Mouse (Mus musculus): Measurements from ENCODE around the gene Zfp638.
"Not testable (repeated sequence)": the region's sequence is repeated elsewhere in the genome, so short reads cannot be mapped to it uniquely, and the experiment has no call there.

Zfp638 gene

GRCm38 (mm10) chr6:84010303-84011225, 143.7 kb downstream of the Zfp638 start:
- no peak for DNase-seq

- DNase-seq: not testable (repeated sequence)
Observed at GRCm38 (mm10) chr6:84014961-84015683, 148.2 kb downstream of the Zfp638 start.

DNA sequence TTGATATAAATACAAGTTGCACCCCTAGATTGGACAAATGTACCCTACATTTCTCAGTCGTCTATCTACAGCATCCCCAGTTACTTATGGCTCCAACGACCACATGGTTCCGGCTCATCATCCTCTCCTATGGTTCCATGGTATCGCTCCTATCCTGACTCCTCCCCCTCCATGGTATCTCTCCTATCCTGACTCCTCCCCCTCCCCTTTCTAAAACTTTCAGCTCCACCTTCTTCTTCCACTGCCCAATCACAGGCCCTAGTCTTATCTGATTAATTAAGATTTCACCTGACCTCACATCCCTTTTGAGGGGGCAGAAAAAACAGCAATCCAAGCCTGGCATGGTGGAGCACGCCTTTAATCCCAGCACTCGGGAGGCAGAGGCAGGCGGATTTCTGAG, 149.9 kb downstream of the Zfp638 start:
- DNase-seq: no peak

DNA sequence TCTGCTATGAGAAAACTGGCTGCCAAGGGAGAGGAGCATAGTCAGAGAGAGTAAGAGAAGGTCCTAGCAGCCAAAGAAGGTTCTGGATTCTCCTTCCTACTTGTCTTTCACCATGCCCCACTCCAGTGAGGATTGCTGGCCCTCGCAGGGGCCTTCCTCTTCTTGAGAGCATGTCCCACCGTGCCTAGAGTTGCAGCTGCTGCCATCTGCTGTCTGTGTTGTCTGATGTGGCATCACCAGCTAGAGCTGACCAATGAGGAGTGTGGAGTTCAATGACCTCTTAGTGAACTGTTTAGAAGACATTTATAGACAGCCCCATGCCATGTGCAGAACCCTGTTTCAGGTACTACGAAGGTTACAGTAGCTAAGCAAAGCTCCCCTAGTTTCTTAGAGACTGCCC, 150.5 kb downstream of the Zfp638 start:
- DNase-seq: no peak

GRCm38 (mm10) chr6:84018906-84019550, 152.1 kb downstream of the Zfp638 start:
- no peak for DNase-seq

- DNase-seq: no peak
Observed at GRCm38 (mm10) chr6:84020002-84020401, 153.1 kb downstream of the Zfp638 start.

DNA sequence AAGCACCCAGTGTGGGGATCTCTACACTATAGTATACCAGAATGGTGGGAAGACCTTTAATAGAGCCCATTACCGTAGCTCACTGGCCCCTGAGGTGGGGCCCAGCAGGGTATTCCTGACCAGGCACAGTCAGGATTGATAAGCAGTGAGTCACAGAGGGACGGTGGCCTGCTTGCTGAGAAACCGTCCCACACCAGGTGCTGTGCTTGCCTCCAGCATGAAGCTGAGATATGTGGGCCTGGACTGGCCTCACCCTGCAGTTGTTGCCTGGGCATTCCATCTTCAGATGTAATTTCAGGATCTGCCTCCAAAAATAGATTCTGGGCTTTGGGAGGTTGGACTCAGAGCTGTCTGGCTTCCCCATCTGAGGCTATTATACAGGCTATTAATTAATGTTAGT, 155.1 kb downstream of the Zfp638 start:
- no peak for DNase-seq

DNA sequence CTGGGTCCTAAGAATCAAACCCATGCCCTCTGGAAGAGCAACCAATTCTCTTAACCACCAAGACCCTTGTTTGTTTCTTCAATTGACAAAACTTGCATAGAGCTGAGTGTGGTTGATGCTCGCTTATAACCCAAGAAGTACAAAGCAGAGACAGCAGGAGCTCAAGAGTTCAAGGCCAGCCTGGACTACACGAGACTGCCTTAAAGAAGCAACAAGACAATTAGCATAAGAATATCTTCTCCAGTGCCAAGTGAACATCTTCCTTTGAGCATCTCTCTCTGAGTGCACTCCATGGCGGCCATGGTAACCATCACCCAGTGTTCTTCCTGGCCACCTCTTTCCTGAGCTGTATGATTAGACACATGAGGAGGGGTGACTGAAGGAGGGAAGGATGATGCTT, 158.7 kb downstream of the Zfp638 start:
- DNase-seq: no peak

DNA sequence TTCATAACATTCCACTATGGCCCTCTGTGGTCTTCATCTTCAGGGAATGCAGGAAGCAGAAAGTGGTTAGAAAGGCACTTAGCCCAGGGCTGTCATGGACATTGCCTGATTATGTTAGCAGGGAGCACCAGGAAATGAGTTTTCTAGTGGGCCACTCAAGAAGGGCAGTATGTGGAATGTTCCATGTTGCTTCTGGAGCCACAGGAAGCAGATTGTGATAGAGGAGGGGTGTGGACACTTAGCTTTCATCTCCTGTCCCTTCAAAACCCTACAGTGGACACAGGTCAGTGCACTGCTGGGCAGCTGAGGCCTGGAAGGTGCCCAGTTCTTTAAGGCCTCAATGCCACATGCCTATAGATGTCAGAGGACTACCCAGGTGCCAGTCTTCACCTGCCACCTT, 161.9 kb downstream of the Zfp638 start:
- DNase-seq: no peak

DNA sequence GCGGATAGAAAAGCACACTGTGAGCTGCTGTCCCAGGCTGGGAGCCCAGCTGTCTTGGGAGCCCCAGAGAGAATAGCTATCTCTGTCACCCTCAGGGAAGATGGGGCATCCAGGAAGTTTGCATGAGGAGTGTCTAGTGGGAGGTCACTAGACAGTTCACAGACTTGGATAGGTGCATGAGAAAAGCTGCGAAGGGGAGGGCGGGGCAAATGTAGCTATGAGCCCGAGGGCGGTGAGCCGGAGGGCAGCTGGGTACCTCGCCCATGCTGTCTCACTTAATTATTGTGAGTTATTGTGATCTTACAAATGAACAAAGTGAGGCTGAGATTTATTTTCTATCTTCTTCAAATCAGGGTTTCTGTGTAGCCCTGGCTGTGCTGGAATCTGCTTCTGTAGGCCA, 162.9 kb downstream of the Zfp638 start:
- no peak for DNase-seq

GRCm38 (mm10) chr6:84032516-84032915, 165.6 kb downstream of the Zfp638 start:
- DNase-seq: not testable (repeated sequence)
